Mouse (Mus musculus): Measurements from ENCODE around the gene Rnft1. TPM values are rescaled to one million over a fixed set of nuclear protein-coding genes. Genes with fewer than 3 reads are reported as not detected.
A peak's percentile ranks its signal among the peaks of the same experiment; 100 is the strongest.

The Rnft1 gene
- polyA plus RNA-seq, 1 experiment from 2014 or later = 32.8 TPM

- Histone ChIP-seq H3K9me3 (no peaks in the 10 kb centered on the region), H3K9ac (peak overlapping the region; percentile 98; the same call in 1 of the 2 replicates), H3K4me2 (replicated peaks) (peak overlapping the region; percentile 83), H3K4me3 (peak overlapping the region; percentile 99), H3K27me3 (no peaks in the 10 kb centered on the region), H3K27ac (no peak overlapping the region), H3K36me3 (peaks cover 11% of the 10 kb centered on the region; the same call in 1 of the 2 replicates), H3K4me1 (peaks cover 20% of the 10 kb centered on the region)
- 72% methylated on average over 8 of the region's 8 CpGs for WGBS
- no peak for ATAC-seq (ENCODE audit: insufficient number of reproducible peaks, insufficient read depth, low FRiP score, low TSS enrichment)
These were observed 61.1 kb downstream of the Rnft1 start for GRCm38 (mm10) chr11:86545556-86545955.

GRCm38 (mm10) chr11:86547412-86547811 is 63.0 kb downstream of the Rnft1 start:
- H3K36me3 ChIP-seq = peaks cover 11% of the 10 kb centered on the region; the same call in 1 of the 2 replicates
- no peak overlapping the region for H3K4me2 ChIP-seq (replicated peaks)
- no peaks in the 10 kb centered on the region for H3K9me3 ChIP-seq
- WGBS = 87% methylated on average over 1 of the region's 1 CpGs
- no peak overlapping the region for H3K27ac ChIP-seq
- H3K4me3 ChIP-seq = no peak overlapping the region
- H3K4me1 ChIP-seq = peaks cover 14% of the 10 kb centered on the region
- no peaks in the 10 kb centered on the region for H3K27me3 ChIP-seq
- no peak for ATAC-seq (ENCODE audit: insufficient number of reproducible peaks, insufficient read depth, low FRiP score, low TSS enrichment)
- H3K9ac ChIP-seq = no peak overlapping the region

Other genes starting within 250 kb of the Rnft1 start
- 48.2 and 50.1 TPM in 2 replicates for gene Ints2, start 227.1 kb upstream of the Rnft1 start, polyA plus RNA-seq (2016; fragmentation: Nextera tagmentation; extraction: Ambion mirVana)
- gene Med13, start 127.1 kb upstream of the Rnft1 start, polyA plus RNA-seq (2016; fragmentation: Nextera tagmentation; extraction: Ambion mirVana) = 12.2 and 12.7 TPM in 2 replicates
- gene Rps6kb1, start 60.1 kb downstream of the Rnft1 start, polyA plus RNA-seq (2016; fragmentation: Nextera tagmentation; extraction: Ambion mirVana) = 72.7 and 74.9 TPM in 2 replicates
- 11.2 and 14.0 TPM in 2 replicates for gene Tubd1, start 60.3 kb downstream of the Rnft1 start, polyA plus RNA-seq (2016; fragmentation: Nextera tagmentation; extraction: Ambion mirVana)
- 84.7 and 88.3 TPM in 2 replicates for gene Vmp1, start 199.2 kb downstream of the Rnft1 start, polyA plus RNA-seq (2016; fragmentation: Nextera tagmentation; extraction: Ambion mirVana)
- gene Ptrh2, start 199.3 kb downstream of the Rnft1 start, polyA plus RNA-seq (2016; fragmentation: Nextera tagmentation; extraction: Ambion mirVana) = 39.5 and 41.4 TPM in 2 replicates

All from embryonic facial prominence, embryonic 12.5 days (tissue).